Mouse (Mus musculus): Measurements from ENCODE around the gene Cpox.

Gene Cpox

DNA sequence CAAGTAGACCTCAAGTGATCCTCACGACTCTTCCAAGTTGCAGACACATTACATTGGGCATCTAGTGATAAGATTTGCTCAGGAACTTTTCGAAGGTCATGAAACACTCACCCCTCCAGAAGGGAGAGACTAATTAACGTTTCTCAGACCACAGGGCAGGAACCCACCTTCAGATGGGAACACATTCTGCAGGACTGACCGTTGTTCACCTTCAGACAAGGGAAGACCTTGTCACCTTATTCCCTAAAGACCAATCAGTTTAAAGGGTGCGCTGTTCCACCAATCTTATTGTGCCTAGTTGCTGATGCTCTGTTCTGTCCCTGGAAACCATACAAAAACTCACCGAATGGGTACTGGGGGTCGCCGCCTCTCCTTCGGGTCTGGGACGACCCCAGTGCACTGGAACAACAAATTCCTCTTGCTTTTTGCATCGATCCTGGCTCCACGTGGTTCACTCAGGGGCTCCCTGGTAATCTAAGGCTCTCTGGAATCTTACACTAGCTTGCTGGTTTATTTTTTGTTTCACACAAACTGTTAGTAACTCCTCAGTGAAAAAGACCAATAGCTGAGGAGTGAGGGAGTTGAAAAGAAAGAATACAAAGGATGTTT lies 30.8 kb downstream of the Cpox start:
- DNase-seq (ENCODE audit: low read depth, low spot score), result no peak

DNA sequence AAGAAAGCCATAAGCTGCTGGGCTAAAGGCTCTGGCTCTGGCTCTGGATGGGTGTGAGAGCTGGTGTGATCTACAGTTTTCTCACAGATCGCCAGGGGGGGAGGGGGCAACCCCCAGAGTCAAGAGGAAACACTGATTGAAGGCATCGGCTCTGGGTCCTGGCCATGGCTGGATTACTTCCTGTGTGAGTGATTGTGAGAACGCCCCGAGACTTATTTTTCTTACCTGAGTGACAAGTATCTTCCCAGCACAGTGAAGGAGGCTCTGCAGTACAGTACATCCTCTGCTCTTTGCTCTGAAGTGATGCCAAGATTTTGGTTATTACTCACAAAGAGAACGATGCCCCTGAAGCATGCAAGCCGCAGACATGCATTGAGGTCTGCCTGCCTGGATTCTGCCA lies 31.7 kb downstream of the Cpox start:
- DNase-seq (ENCODE audit: low read depth, low spot score), result peak; percentile 53

DNA sequence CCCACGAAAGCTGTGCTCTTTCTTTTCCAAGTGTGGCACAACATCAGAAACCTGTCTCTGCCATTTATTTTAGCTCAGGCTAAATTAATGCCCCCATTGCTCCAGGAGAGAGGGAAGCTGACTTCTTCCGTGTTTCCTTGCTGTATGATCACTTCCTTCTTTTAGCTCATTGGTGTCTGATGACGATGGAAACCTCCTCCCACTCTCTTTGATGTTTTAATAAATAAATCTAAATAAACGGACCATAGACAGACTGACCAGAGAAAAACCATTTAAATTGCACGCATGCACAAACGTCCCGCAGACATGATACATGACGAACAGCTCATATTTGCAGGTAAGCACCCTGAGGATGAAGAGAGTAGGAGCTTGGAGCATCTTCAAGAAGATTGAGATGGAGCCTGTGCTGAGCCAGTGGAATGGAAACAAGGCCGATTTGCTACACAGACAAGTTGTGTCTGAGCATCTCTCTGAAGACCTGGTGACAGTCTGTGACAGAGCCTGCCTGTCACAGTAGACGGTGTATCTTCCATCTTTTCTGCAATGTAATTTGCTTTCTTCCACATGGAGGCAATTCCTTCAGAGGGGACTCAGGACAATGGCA lies 32.3 kb downstream of the Cpox start:
- peak; percentile 46 for DNase-seq (ENCODE audit: low read depth, low spot score)

DNA sequence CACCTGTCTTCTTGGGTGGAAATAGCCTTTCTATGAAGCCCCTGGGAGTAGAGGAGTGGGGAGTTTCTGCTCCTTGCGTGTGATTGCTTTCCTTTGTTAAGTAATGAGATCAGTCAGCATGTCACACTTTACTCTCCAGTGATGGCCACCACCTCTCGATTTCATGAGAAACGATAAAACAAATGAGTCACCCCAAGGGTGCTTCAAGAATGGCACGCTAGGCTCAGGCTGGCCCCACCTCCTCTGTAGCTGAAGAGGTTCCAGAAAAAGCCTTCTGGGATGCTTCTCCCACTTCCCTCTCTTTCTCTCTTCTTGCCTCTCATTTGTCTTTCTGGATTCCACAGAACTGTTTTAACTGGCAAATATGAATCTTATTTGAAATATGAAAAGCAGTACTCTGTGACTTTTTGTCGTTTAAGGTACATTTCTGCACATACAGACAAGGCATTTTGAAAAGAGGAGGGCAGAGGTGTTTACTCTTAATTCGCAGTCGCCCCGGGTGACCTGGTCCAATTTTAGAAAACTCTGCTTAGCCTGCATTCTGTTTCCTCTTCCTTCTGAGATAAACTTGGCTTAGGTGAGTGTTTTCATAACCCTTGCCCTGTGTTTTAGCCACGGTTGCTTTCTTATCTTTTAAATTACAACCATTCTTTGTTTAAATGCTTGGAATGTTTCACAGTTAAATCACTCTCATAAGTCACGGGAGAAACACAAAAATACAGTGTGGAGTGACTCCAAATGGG lies 33.5 kb downstream of the Cpox start:
- DNase-seq (ENCODE audit: low read depth, low spot score), result peak; percentile 72

DNA sequence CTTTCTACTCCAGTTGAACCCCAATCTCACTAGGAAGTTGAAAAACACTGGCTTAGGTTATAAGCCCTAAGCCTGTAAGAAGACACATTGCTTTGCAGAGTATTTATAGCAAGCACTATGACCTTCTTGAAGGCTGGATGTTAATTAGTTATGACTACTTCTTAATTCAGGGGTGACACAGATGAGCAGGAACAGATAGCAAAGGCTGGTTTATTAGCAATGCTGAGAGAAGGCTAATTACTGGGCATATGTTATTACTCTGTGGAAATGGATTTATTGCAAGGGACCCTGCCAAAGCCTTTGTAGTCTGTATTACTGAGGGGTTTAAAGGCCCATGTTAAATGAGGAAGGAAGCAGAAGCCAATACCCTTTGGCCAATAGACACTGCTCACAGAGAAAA lies 34.9 kb downstream of the Cpox start:
- peak; percentile 39 for DNase-seq (ENCODE audit: low read depth, low spot score)

DNA sequence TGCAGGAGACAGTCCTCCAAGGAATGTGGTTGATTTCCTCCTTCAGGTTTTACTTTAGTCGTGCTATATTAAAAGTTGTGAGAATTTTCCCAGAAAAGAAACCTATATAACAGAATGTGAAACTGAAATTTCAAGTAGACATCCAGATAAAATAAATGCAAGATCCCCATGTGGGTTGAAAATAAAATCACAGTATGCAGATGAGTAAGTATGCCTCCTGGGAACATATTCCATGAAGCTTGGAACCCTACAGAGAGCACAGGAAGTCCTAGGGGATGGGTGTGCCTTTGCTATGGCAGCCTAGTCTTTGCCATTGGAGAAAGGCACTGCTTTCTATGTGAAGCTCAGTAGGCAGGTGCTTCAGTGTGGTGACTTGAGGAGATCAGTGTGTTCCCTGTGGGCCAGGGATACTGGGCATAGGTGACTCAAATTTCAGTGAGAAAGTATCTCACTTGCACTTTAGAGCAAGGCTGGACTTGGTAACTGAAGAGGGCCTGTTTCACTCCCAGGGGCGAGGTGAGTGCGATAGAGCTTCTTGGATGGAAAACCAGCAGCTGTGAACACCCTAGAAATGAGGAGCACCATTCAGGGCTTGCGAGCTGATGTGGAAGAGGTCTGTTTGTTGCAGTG lies 37.3 kb downstream of the Cpox start:
- no peak for DNase-seq (ENCODE audit: low read depth, low spot score)

DNA sequence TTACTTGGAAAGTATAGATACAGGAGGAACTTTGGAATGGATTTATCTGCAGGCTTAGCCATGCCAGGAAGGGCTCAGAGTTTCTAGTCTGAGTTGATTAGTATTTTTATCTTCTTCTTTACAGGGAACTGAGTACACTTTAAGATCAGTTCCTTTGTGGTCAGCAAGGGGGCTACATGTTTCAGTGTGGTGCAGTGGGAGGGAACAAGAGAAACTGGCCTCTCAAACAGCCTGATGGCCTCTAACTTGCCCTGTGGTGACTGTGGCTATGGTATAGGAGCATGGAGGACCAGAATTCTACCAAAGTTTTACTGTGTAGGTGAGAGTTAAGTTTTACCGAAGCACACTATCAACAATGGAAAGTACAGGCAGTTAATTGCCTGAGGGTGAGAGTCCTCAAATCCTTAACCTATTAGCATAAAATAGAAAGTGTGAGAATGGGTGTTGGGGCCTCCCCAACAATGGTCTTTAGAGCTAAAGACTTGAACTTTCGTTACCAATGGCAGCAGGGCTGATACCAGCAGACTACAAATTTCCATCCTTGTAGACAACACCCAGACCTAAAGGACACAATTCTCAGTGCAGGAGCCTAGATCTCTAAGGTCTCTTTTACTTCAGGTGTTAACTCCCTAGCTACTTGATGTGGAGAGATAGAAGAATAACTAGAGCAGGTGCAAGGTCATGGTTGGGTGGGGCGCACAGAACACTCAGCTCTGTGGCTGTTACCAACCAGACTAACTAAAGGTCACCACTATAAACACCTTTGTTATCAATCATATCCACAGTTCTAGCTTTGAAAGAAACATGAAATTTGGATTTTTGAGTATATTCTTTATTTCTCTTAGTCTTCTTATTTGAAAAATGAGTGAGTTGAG lies 38.7 kb downstream of the Cpox start:
- peak; percentile 80 for DNase-seq (ENCODE audit: low read depth, low spot score)

DNA sequence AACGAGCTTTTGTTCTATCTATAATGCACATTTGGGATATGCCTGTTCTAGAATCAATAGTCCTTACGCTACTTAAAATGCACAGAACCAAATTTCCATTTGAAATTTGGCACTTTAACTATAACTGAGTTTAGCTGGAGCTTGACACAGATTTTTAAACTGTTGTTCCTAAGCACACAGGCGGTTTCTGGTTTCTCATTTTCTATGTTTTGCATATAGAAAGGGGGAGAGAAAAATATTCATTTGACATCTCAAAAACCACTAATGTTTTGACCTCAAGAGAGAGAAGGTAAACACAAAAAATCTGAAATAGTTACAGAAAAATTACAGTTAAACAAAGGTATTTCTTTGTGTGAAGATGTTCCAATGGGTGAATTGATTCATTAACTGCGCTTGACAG lies 39.4 kb downstream of the Cpox start:
- DNase-seq (ENCODE audit: low read depth, low spot score), result peak; percentile 59

DNA sequence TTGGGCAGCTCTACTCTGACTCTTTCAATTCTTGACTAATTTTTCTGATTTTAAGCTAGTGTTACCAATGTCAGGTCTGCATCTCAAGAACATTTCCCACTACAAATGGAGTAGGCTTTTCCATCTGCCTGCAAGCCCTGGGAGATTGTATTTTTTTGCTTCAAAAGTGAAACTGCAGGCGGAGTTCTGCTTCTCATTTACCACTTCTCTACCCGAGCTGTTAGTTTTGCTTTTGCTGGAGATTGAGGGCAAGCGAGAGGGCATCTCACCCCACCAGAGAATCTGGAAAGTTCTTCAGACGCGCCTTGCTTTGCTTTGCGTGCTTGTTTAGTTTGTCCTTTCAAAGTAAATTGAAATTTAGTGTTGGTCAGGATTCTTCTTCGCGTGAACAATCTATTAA lies 42.1 kb downstream of the Cpox start:
- DNase-seq (ENCODE audit: low read depth, low spot score), result peak; percentile 80

DNA sequence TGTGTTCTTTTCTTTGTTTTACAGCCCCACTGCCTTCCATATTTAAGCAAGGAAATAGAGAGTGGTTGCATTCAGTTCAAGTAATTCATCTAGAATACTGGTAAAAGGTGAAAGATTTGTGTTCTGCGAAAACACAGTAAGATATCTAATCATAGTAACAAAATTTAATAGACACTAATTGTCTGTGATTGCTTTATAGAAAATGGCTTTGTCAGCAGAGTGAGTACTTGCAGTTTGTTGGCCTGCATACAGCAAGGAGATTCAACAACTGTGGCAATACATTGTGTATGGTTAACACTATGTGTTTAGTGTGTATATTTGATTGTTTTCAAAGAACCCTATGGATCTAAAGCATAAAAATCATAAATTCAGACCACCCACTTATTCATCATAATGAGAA lies 43.0 kb downstream of the Cpox start:
- DNase-seq (ENCODE audit: low read depth, low spot score), result no peak

DNA sequence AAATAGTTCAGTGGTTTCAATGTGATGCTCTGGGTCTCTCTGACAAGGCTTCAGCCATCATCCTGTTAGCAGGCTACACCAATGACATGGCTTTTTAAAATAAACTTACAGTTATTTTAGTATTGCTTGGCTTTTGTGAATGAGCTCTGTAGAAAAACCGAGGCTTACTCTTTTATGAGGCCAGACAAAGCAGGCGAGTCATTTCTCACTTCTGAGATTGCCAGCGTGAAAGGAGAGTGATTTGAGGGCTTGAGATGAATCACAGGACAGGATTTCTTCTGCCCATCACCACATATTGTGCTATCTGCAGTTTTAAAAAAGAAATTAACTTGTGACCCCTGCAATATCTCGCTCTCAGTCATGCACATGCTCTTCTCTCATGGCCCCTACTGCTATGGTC lies 44.9 kb downstream of the Cpox start:
- DNase-seq (ENCODE audit: low read depth, low spot score), result no peak

DNA sequence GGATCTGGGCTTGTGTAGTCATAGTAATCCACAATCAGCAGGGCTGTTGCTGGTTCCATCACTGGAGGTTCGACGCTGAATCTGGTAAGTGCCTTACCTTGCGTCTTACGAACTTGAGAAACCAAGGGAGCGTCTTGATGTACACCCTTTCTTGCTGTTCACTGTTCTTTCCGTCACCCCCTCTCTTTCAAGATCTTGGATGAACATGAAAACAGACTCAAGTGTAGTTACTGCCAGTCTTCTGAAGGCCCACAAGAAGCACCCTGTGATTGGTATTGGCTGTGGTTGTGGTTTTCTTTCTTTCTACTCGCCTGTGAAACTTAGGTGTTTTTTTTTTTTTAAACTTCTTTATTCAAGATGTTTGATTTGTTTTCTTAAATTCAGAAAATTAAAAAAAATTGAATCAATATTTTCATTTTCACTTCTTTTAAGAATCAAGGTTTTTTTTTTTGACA lies 48.6 kb downstream of the Cpox start, which contains the start of gene Gpr15:
Gene Gpr15 (minus strand): TSS at position 405 of the 455 bp plus-strand sequence.
- no peak for DNase-seq (ENCODE audit: low read depth, low spot score)

DNA sequence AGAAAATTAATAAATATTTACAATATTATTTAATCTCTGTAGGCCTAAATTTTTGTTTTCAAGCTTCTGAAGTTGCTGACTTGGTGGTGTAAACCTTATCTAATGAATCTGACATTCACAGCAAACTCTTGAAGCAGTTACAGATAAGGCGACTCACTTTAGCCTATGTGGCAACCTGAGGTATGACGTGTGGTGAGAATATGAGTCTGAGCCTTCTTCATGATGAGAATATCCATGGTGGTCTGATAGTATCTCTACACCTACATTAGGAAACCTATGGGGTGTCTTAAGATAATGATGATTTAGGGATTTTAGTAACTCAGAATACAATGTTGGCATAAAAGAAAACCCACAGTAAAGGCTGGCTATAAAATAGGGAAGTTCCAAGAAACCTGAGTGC lies 52.2 kb downstream of the Cpox start:
- DNase-seq (ENCODE audit: low read depth, low spot score), result no peak

DNA sequence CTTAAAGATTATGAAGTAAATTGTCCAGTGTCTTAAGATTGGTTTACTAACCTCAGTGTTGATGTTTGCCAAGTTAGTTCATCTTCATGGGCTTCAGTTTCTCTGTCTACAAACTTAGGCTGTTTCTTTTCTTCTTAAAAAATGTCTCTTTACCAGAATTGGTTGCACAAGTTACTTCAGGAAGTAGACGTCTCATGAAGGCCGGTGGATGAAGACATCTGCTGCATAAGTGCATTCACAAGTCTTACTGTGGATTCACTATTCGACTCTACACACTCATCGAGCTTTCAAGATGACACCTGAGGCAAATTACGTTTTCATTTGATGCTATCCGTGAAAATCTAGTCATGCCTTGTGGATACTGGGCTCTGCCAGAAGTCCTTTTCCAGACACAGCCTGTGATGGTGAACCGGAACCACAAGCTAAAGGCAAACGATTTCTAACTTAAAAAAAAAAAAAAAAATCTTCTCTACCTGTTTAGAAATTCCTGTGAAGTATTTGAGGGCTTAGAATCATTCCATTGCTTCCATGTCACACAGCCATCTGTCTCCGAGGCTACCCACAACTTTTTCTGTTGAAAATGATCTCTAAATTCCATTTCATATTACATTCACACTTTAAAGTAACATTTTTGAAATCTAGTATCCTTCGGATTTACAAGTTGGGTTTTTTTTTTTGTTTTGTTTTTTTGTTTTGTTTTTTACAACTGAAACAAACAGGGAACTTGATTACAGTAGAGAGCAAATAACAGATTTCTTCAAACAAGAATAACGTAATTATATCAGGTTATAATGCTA lies 56.8 kb downstream of the Cpox start:
- DNase-seq (ENCODE audit: low read depth, low spot score), result no peak

DNA sequence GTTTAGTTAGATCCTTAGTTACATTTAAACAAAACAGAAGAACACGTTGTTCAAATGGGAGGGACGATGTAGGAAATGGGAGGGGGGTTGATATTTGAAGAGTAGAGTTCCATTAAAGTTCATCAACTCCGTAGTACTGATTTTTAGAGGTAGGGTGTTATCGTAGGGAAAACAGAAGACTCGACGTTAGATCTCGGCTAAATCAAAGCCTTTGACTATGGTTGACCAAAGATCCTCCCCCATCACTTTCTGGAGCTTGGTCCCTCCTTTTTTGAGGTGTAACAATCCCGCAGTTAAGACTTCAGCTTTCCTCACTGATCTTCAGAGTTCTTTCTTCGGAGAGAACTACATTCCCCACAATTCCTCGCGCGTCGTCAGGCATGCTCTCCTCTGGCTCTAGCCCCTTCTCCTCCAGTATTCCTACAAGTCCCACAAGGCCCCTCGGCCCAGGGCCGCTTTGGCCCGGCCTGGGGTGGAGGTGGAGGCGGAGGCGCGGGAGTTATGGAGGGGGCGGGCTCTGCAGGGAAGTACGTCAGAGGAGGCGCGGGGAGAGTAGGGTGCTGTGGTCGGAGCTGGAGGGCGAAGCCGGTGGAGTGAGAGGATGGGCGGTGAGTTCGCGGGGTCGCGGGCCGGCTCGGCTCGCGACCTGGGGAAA lies 57.5 kb downstream of the Cpox start, which contains the start of gene Cldnd1:
Gene Cldnd1 (plus strand): TSS at position 434 of the 655 bp plus-strand sequence.
- DNase-seq (ENCODE audit: low read depth, low spot score), result peak; percentile 97

DNA sequence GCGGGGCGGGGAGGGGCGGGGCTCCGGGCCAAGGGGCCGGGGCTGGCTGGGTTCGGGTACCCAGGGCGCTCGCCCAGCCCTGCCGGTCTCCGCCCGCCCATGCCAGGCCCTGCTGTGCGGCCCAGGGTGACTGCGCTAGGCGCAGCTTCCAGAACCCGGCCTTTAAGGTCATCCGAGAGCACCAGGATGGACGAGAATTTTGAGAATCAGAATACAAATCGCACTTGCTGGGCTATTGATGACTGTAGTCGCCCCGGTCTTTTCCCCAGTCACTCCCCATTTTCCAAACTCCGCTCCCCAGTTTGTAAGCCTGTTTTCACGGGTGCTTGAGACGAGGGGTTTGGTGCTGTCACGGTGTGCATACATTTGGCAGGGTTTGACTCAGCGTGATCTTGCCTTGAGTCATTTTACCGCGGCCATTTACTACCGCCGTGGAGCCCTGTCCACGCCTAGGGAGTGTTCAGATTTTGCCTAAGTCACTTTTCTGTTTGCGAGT lies 58.1 kb downstream of the Cpox start:
- DNase-seq (ENCODE audit: low read depth, low spot score), result no peak

DNA sequence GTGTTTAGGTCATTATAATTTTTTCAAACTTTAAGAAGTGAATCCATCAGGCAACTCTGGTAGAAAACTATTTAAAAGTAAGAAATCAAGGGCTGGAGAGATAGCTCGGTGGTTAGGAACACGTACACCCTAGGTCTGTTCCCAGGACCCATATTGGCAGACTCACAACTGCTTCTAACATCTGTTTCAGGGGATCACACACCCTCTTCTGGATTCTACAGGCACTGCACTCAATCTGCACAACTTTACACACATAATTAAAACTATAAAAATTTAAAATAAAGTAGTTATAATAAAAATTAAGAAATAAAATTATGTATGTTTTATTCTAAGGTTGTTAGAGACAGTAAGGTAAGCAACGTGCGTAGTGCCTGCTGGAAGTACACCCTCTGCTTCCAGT lies 68.1 kb downstream of the Cpox start:
- peak; percentile 26 for DNase-seq (ENCODE audit: low read depth, low spot score)

DNA sequence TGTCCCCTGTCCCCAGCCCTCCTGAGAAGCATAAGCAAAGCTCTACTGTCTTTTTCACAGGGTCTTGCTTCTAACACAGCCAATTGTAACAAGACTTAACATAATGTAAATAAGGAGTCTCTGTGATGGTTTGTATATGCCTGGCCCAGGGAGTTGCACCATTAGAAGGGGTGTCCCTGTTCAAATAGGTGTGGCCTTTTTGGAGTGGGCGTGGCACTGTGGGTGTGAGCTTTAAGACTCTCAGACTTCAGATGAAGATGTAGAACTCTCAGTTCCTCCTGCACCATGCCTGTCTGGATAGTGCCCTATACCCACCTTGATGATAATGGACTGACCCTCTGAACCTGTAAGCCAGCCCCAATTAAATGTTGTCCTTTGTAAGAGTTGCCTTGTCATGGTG lies 68.7 kb downstream of the Cpox start:
- no peak for DNase-seq (ENCODE audit: low read depth, low spot score)

DNA sequence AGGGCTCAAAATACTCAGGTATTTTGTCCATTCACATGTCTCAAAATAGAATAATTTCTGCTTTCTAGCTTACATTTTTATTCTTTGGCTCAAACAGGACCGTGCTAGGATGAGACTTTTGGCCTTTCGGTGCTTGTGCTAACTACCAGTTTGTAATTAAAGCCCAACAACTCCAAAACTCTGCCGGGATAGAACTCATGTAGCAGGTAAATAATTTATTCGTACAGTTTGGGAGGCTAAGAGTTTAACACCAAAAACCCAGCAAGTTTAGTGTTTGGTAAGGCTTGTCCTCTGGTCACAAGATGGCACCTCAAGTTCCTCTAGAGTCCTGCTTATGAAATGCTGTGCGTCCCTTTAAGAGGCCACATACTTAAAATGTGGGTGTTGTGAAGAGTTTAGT lies 70.7 kb downstream of the Cpox start:
- no peak for DNase-seq (ENCODE audit: low read depth, low spot score)

DNA sequence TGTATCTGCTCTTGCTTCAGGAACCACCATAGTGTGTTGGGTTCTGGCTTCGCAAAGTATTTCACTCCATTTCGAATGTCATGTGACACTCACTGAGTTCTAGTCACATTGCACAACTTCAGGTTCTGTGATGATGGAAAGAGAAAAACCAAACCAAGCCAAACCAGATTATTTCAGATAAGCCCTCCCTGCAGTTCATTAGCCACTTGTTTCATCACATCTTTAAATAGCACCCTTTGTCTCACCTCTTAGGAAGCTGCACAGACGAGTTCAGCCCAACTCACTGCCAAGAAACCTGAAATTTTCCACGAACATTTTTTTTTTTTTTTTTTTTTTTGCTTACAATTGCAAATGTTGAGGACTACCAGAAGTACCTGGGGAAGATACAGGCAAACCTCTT lies 76.6 kb downstream of the Cpox start:
- DNase-seq (ENCODE audit: low read depth, low spot score), result no peak

Measured in A20 (cell line).